Mouse (Mus musculus) urinary bladder, postnatal 0 days (tissue): ENCODE measurements around the gene Slc1a5. TPM values are rescaled to one million over a fixed set of nuclear protein-coding genes. Genes with fewer than 3 reads are reported as not detected.

ENCODE experiments used
- polyA plus RNA-seq: library from polyadenylated mRNA; unstranded; fragments of >200 nt; fragmentation: Nextera tagmentation; extraction: Ambion mirVana; gene quantifications from 2 replicates; pipeline ENCODE4 v1.2.1, GENCODE M21; 2015

Slc1a5 gene
- polyA plus RNA-seq: 67.1 and 67.9 TPM in 2 replicates

GRCm38 (mm10) chr7:16780825-16781554, at the start of gene Slc1a5:
Slc1a5 (plus strand) TSS chr7:16781340.

GRCm38 (mm10) chr7:16738073-16738696, 43.0 kb upstream of the Slc1a5 start, which contains the start of gene Ap2s1:
Ap2s1 (plus strand) TSS chr7:16738410.

GRCm38 (mm10) chr7:16815351-16815941, 34.3 kb downstream of the Slc1a5 start, which contains the start of gene Strn4:
Strn4 (plus strand) TSS chr7:16815889.

GRCm38 (mm10) chr7:16816475-16817122, 35.5 kb downstream of the Slc1a5 start, which contains the start of gene Fkrp:
Fkrp (minus strand) TSS chr7:16816732.

GRCm38 (mm10) chr7:16842645-16843063, 61.5 kb downstream of the Slc1a5 start, which contains the start of gene Prkd2:
Prkd2 (plus strand) TSS chr7:16842902.

Other genes starting within 250 kb of the Slc1a5 start
- 6.3 and 7.7 TPM in 2 replicates for gene Arhgap35, start 166.3 kb upstream of the Slc1a5 start, polyA plus RNA-seq
- not detected in 2 replicates for gene Ceacam15, start 105.6 kb upstream of the Slc1a5 start, polyA plus RNA-seq
- gene Ceacam9, start 59.4 kb upstream of the Slc1a5 start, polyA plus RNA-seq: not detected in 2 replicates
- gene Ap2s1, start 42.9 kb upstream of the Slc1a5 start, polyA plus RNA-seq: 200 and 222 TPM in 2 replicates
- 52.7 and 60.9 TPM in 2 replicates for gene Strn4, start 34.5 kb downstream of the Slc1a5 start, polyA plus RNA-seq
- 19.3 and 24.5 TPM in 2 replicates for gene Fkrp, start 35.4 kb downstream of the Slc1a5 start, polyA plus RNA-seq
- 6.1 and 8.0 TPM in 2 replicates for gene Prkd2, start 61.6 kb downstream of the Slc1a5 start, polyA plus RNA-seq
- gene Dact3, start 94.0 kb downstream of the Slc1a5 start, polyA plus RNA-seq: 6.9 and 7.3 TPM in 2 replicates
- 8.4 and 9.0 TPM in 2 replicates for gene Gng8, start 110.4 kb downstream of the Slc1a5 start, polyA plus RNA-seq
- 1.0 and 1.7 TPM in 2 replicates for gene Ptgir, start 125.2 kb downstream of the Slc1a5 start, polyA plus RNA-seq
- gene Calm3, start 142.8 kb downstream of the Slc1a5 start, polyA plus RNA-seq: 49.1 and 59.2 TPM in 2 replicates
- 0.87 and 1.3 TPM in 2 replicates for gene Pnmal2, start 163.3 kb downstream of the Slc1a5 start, polyA plus RNA-seq
- 0.07 TPM in 1 of 2 replicates, not detected in the other for gene Pnmal1, start 178.3 kb downstream of the Slc1a5 start, polyA plus RNA-seq
- not detected in 2 replicates for gene Gm42372, start 201.7 kb downstream of the Slc1a5 start, polyA plus RNA-seq
- 6.5 and 6.6 TPM in 2 replicates for gene Ccdc8, start 211.4 kb downstream of the Slc1a5 start, polyA plus RNA-seq
- gene Ppp5c, start 246.6 kb downstream of the Slc1a5 start, polyA plus RNA-seq: 42.1 and 43.1 TPM in 2 replicates